Mouse (Mus musculus) brain, embryonic 14.5 days (tissue): ENCODE measurements around the gene Rbm15b. TPM values are rescaled to one million over a fixed set of nuclear protein-coding genes. Genes with fewer than 3 reads are reported as not detected.

ENCODE experiments used
- DNase-seq: peaks from one replicate; pipeline ENCODE4 v3.0.0-alpha.2; 2011; ENCODE audit warnings: low read depth
- CTCF ChIP-seq: fragments of 200-500 bp; IDR thresholded peaks from 2 replicates; pipeline ENCODE4 v1.5.1; 2012; ENCODE audit warnings: inconsistent platforms, mild to moderate bottlenecking, moderate library complexity, borderline replicate concordance; ENCODE audit not compliant: insufficient read depth, insufficient read length; ENCODE audit errors: extremely low read depth
- POLR2A ChIP-seq: fragments of 200-500 bp; IDR thresholded peaks from 2 replicates; pipeline ENCODE4 v1.6.1; 2012; ENCODE audit warnings: mild to moderate bottlenecking, inconsistent platforms, borderline replicate concordance; ENCODE audit not compliant: poor library complexity, insufficient read depth, insufficient read length, severe bottlenecking; ENCODE audit errors: extremely low read depth
- polyA plus RNA-seq: library from polyadenylated mRNA; depleted of rRNA; stranded (reverse); fragments of >200 nt; gene quantifications from 2 replicates; pipeline ENCODE4 v1.2.3, GENCODE M21; 2012; rRNA removed

The Rbm15b gene
- polyA plus RNA-seq = 33.9 and 47.5 TPM in 2 replicates

- TF ChIP-seq POLR2A (peak; percentile 83), CTCF (peak; percentile 85)
Measured at GRCm38 (mm10) chr9:106886828-106887702, at the start of gene Rbm15b. Gene Rbm15b (minus strand): TSS chr9:106887428.

GRCm38 (mm10) chr9:106934998-106935397 lies 47.8 kb upstream of the Rbm15b start:
- DNase-seq = no peak
- TF ChIP-seq POLR2A (no peak), CTCF (no peak)

More at GRCm38 (mm10) chr9:106886828-106887702, at the start of gene Rbm15b:
- DNase-seq = peak; percentile 100

- TF ChIP-seq POLR2A = no peak
- TF ChIP-seq CTCF = no peak
Measured at GRCm38 (mm10) chr9:106914878-106915277, 27.6 kb upstream of the Rbm15b start.

GRCm38 (mm10) chr9:106913759-106914158 lies 26.5 kb upstream of the Rbm15b start:
- no peak for DNase-seq
- TF ChIP-seq POLR2A (no peak), CTCF (no peak)

More at GRCm38 (mm10) chr9:106914878-106915277, 27.6 kb upstream of the Rbm15b start:
- DNase-seq = no peak

- no peak for DNase-seq
- TF ChIP-seq POLR2A (no peak), CTCF (no peak)
Measured at GRCm38 (mm10) chr9:106911624-106912023, 24.4 kb upstream of the Rbm15b start.

GRCm38 (mm10) chr9:106908715-106909114 lies 21.5 kb upstream of the Rbm15b start:
- TF ChIP-seq CTCF = no peak
- no peak for TF ChIP-seq POLR2A
- no peak for DNase-seq

GRCm38 (mm10) chr9:106908174-106908573 lies 20.9 kb upstream of the Rbm15b start:
- TF ChIP-seq POLR2A (no peak), CTCF (no peak)
- no peak for DNase-seq

- DNase-seq = no peak
- no peak for TF ChIP-seq CTCF
- TF ChIP-seq POLR2A = no peak
Measured at GRCm38 (mm10) chr9:106906597-106906996, 19.4 kb upstream of the Rbm15b start.

GRCm38 (mm10) chr9:106903791-106904134 lies 16.5 kb upstream of the Rbm15b start:
- DNase-seq = peak; percentile 83
- TF ChIP-seq POLR2A (no peak), CTCF (peak; percentile 62; the same call in 1 of the 2 replicates)

GRCm38 (mm10) chr9:106903099-106903790 lies 16.0 kb upstream of the Rbm15b start:
- DNase-seq = no peak
- TF ChIP-seq CTCF (no peak), POLR2A (no peak)

- TF ChIP-seq CTCF = no peak
- TF ChIP-seq POLR2A = no peak
- DNase-seq = no peak
Measured at GRCm38 (mm10) chr9:106901596-106901995, 14.4 kb upstream of the Rbm15b start.
